Mouse (Mus musculus): ENCODE results near the gene Pnmal1. TPM values are rescaled to one million over a fixed set of nuclear protein-coding genes. Genes with fewer than 3 reads are reported as not detected.

The Pnmal1 gene
- polyA plus RNA-seq, 1 experiment, result not detected

GRCm38 (mm10) chr7:16993651-16994399 lies 34.3 kb downstream of the Pnmal1 start:
- peak overlapping the region; percentile 36 for H3K4me3 ChIP-seq (ENCODE audit: insufficient read depth, poor library complexity, severe bottlenecking)
- no peaks in the 10 kb centered on the region for H3K36me3 ChIP-seq (ENCODE audit: control insufficient read depth, insufficient read depth)
- TF ChIP-seq FOSL1 (IDR thresholded peaks at IDR 0.05; ENCODE audit: insufficient read depth, low read length, poor library complexity, severe bottlenecking) (no peak), CTCF (IDR thresholded peaks at IDR 0.05; ENCODE audit: control insufficient read depth, insufficient read depth, insufficient read length) (no peak), USF1 (IDR thresholded peaks at IDR 0.05; ENCODE audit: low read depth) (no peak), MYOG (IDR thresholded peaks at IDR 0.05; ENCODE audit: control insufficient read depth, extremely low read depth, insufficient read length) (no peak), MAX (IDR thresholded peaks at IDR 0.05) (no peak), CEBPB (IDR thresholded peaks at IDR 0.05; ENCODE audit: low read depth) (no peak), MYOD1 (IDR thresholded peaks at IDR 0.05; ENCODE audit: control insufficient read depth, insufficient read length, low read depth) (no peak)
- H3K27me3 ChIP-seq (ENCODE audit: control insufficient read depth, insufficient read depth, insufficient read length), result no peaks in the 10 kb centered on the region
- H3K79me2 ChIP-seq (ENCODE audit: control insufficient read depth, insufficient read depth), result no peaks in the 10 kb centered on the region
- no peaks in the 10 kb centered on the region for H3K79me3 ChIP-seq (ENCODE audit: low read depth)
- peak overlapping the region; percentile 68 for H3ac ChIP-seq (ENCODE audit: control insufficient read depth, insufficient read length, low read depth)

- TF ChIP-seq MAX (IDR thresholded peaks at IDR 0.05), result no peak
- no peak for TF ChIP-seq MYOD1 (IDR thresholded peaks at IDR 0.05; ENCODE audit: control insufficient read depth, insufficient read length, low read depth)
- TF ChIP-seq CEBPB (IDR thresholded peaks at IDR 0.05; ENCODE audit: low read depth), result no peak
- no peak for TF ChIP-seq USF1 (IDR thresholded peaks at IDR 0.05; ENCODE audit: low read depth)
- no peak for TF ChIP-seq FOSL1 (IDR thresholded peaks at IDR 0.05; ENCODE audit: insufficient read depth, low read length, poor library complexity, severe bottlenecking)
- TF ChIP-seq CTCF (IDR thresholded peaks at IDR 0.05; ENCODE audit: control insufficient read depth, insufficient read depth, insufficient read length), result no peak
- TF ChIP-seq MYOG (IDR thresholded peaks at IDR 0.05; ENCODE audit: control insufficient read depth, extremely low read depth, insufficient read length), result no peak
- peak overlapping the region; percentile 68 for H3ac ChIP-seq (ENCODE audit: control insufficient read depth, insufficient read length, low read depth)
- H3K79me3 ChIP-seq (ENCODE audit: low read depth), result no peaks in the 10 kb centered on the region
- H3K4me3 ChIP-seq (ENCODE audit: insufficient read depth, poor library complexity, severe bottlenecking), result peak overlapping the region; percentile 36
- H3K36me3 ChIP-seq (ENCODE audit: control insufficient read depth, insufficient read depth), result no peaks in the 10 kb centered on the region
- H3K27me3 ChIP-seq (ENCODE audit: control insufficient read depth, insufficient read depth, insufficient read length), result no peaks in the 10 kb centered on the region
- no peaks in the 10 kb centered on the region for H3K79me2 ChIP-seq (ENCODE audit: control insufficient read depth, insufficient read depth)
Observed at GRCm38 (mm10) chr7:16994400-16994799, 34.9 kb downstream of the Pnmal1 start.

- Histone ChIP-seq H3ac (ENCODE audit: control insufficient read depth, insufficient read length, low read depth) (no peak overlapping the region), H3K79me2 (ENCODE audit: control insufficient read depth, insufficient read depth) (no peaks in the 10 kb centered on the region), H3K79me3 (ENCODE audit: low read depth) (no peaks in the 10 kb centered on the region), H3K27me3 (ENCODE audit: control insufficient read depth, insufficient read depth, insufficient read length) (no peaks in the 10 kb centered on the region), H3K36me3 (ENCODE audit: control insufficient read depth, insufficient read depth) (no peaks in the 10 kb centered on the region), H3K4me3 (ENCODE audit: insufficient read depth, poor library complexity, severe bottlenecking) (no peak overlapping the region)
- TF ChIP-seq CEBPB (IDR thresholded peaks at IDR 0.05; ENCODE audit: low read depth) (no peak), USF1 (IDR thresholded peaks at IDR 0.05; ENCODE audit: low read depth) (no peak), MYOG (IDR thresholded peaks at IDR 0.05; ENCODE audit: control insufficient read depth, extremely low read depth, insufficient read length) (no peak), CTCF (IDR thresholded peaks at IDR 0.05; ENCODE audit: control insufficient read depth, insufficient read depth, insufficient read length) (no peak), MYOD1 (IDR thresholded peaks at IDR 0.05; ENCODE audit: control insufficient read depth, insufficient read length, low read depth) (no peak), FOSL1 (IDR thresholded peaks at IDR 0.05; ENCODE audit: insufficient read depth, low read length, poor library complexity, severe bottlenecking) (no peak), MAX (IDR thresholded peaks at IDR 0.05) (no peak)
Observed at GRCm38 (mm10) chr7:16995345-16995744, 35.9 kb downstream of the Pnmal1 start.

- Histone ChIP-seq H3K4me3 (ENCODE audit: insufficient read depth, poor library complexity, severe bottlenecking) (no peak overlapping the region), H3K79me2 (ENCODE audit: control insufficient read depth, insufficient read depth) (no peaks in the 10 kb centered on the region), H3K27me3 (ENCODE audit: control insufficient read depth, insufficient read depth, insufficient read length) (no peaks in the 10 kb centered on the region), H3K36me3 (ENCODE audit: control insufficient read depth, insufficient read depth) (peaks cover 2% of the 10 kb centered on the region), H3K79me3 (ENCODE audit: low read depth) (no peaks in the 10 kb centered on the region), H3ac (ENCODE audit: control insufficient read depth, insufficient read length, low read depth) (no peak overlapping the region)
- no peak for TF ChIP-seq CEBPB (IDR thresholded peaks at IDR 0.05; ENCODE audit: low read depth)
- TF ChIP-seq MYOG (IDR thresholded peaks at IDR 0.05; ENCODE audit: control insufficient read depth, extremely low read depth, insufficient read length), result no peak
- no peak for TF ChIP-seq MAX (IDR thresholded peaks at IDR 0.05)
- TF ChIP-seq FOSL1 (IDR thresholded peaks at IDR 0.05; ENCODE audit: insufficient read depth, low read length, poor library complexity, severe bottlenecking), result no peak
- TF ChIP-seq CTCF (IDR thresholded peaks at IDR 0.05; ENCODE audit: control insufficient read depth, insufficient read depth, insufficient read length), result no peak
- TF ChIP-seq MYOD1 (IDR thresholded peaks at IDR 0.05; ENCODE audit: control insufficient read depth, insufficient read length, low read depth), result no peak
- no peak for TF ChIP-seq USF1 (IDR thresholded peaks at IDR 0.05; ENCODE audit: low read depth)
Observed at GRCm38 (mm10) chr7:16999233-16999632, 39.8 kb downstream of the Pnmal1 start.

- Histone ChIP-seq H3K79me3 (ENCODE audit: low read depth) (no peaks in the 10 kb centered on the region), H3K4me3 (ENCODE audit: insufficient read depth, poor library complexity, severe bottlenecking) (no peak overlapping the region), H3K79me2 (ENCODE audit: control insufficient read depth, insufficient read depth) (no peaks in the 10 kb centered on the region), H3ac (ENCODE audit: control insufficient read depth, insufficient read length, low read depth) (no peak overlapping the region), H3K36me3 (ENCODE audit: control insufficient read depth, insufficient read depth) (peaks cover 2% of the 10 kb centered on the region), H3K27me3 (ENCODE audit: control insufficient read depth, insufficient read depth, insufficient read length) (no peaks in the 10 kb centered on the region)
- TF ChIP-seq MYOG (IDR thresholded peaks at IDR 0.05; ENCODE audit: control insufficient read depth, extremely low read depth, insufficient read length) (no peak), CTCF (IDR thresholded peaks at IDR 0.05; ENCODE audit: control insufficient read depth, insufficient read depth, insufficient read length) (peak; percentile 80)
Observed at GRCm38 (mm10) chr7:16999650-17000049, 40.2 kb downstream of the Pnmal1 start.

Measured in C2C12 (cell line).